Mouse (Mus musculus): ENCODE measurements at regions not wholly inside any gene's neighbourhood (a gene's known extent, or its start where the extent isn't known, plus 50 kb on each side); places are given as distances from the start of the nearest gene placed in this dataset.
A peak's percentile ranks its signal among the peaks of the same experiment; 100 is the strongest.

DNA sequence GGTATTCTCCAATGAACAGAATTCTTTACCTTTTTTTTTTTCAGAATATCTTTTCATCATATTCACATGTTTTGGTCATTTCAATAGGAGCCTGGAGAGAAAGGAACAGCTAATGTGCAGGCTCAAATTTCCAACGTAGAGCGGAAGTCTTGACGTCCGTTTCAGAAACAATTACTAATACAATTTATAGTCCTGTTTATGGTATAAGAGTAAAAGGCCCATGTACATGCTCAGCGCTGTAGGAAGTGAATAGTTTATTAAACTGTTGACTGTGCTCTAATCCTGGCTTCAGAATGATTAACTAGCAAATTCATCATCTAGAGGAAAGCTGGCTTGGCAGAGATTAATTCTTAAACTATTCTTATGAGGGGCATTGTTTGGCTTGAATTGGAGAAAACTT is 142.1 kb downstream of the Pik3r1 start:
- H3K4me3 ChIP-seq (replicated peaks) = no peak overlapping the region
- no peak for TF ChIP-seq GATA1 (IDR thresholded peaks at IDR 0.05; ENCODE audit: low read length)
- no peak for TF ChIP-seq TAL1 (IDR thresholded peaks at IDR 0.05; ENCODE audit: low read length)
- peaks cover 17% of the 10 kb centered on the region for H3K4me1 ChIP-seq (ENCODE audit: control insufficient read depth)
- H3K27me3 ChIP-seq (ENCODE audit: control insufficient read depth) = peaks cover 35% of the 10 kb centered on the region
- no peaks in the 10 kb centered on the region for H3K9me3 ChIP-seq (ENCODE audit: control insufficient read depth, low read length)
- H3K36me3 ChIP-seq (ENCODE audit: control insufficient read depth) = no peaks in the 10 kb centered on the region

DNA sequence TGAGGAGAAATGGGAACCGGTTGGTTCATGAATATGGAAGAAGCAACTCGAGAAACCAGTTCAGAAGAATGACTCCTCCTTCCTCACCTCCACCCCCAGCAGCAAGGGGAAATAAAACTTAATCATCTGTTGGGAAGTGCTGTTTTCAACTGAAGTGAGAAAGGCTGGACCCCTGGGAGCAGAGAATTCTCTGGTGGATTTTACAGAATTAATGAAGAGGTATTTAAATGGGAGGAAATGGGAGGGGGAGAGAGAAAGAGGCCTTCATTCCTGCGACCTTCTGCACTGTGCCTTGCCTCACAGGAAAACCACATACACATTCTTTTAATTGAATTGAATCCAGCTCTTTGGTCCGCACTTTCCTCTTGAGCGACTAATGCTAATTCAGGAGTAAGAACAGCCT is 143.8 kb downstream of the Pik3r1 start:
- Histone ChIP-seq H3K4me1 (ENCODE audit: control insufficient read depth) (peaks cover 18% of the 10 kb centered on the region), H3K36me3 (ENCODE audit: control insufficient read depth) (no peaks in the 10 kb centered on the region), H3K27me3 (ENCODE audit: control insufficient read depth) (peaks cover 34% of the 10 kb centered on the region), H3K4me3 (replicated peaks) (no peak overlapping the region), H3K9me3 (ENCODE audit: control insufficient read depth, low read length) (no peaks in the 10 kb centered on the region)
- TF ChIP-seq GATA1 (IDR thresholded peaks at IDR 0.05; ENCODE audit: low read length) (no peak), TAL1 (IDR thresholded peaks at IDR 0.05; ENCODE audit: low read length) (no peak)

DNA sequence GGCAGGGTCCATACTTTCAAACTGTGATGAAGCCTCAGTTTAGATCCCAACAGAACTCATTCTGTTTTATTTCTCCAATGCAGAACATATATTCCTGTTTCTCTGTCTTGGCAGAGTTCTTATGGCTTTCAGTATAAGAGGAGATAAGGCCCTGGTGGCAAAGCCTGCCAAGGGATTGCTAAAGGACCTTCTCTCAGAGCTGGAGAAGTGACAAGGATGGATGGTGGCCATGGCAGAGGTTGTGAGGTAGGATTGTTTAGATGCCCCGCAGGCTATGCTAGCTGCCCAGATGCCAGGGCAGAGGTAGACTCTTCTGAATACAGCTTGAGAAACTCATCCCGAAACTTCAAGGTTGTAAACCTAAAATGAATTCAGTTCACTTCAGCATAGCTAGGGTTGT is 145.4 kb downstream of the Pik3r1 start:
- no peak overlapping the region for H3K4me3 ChIP-seq (replicated peaks)
- peaks cover 36% of the 10 kb centered on the region for H3K27me3 ChIP-seq (ENCODE audit: control insufficient read depth)
- no peaks in the 10 kb centered on the region for H3K9me3 ChIP-seq (ENCODE audit: control insufficient read depth, low read length)
- no peak for TF ChIP-seq GATA1 (IDR thresholded peaks at IDR 0.05; ENCODE audit: low read length)
- no peak for TF ChIP-seq TAL1 (IDR thresholded peaks at IDR 0.05; ENCODE audit: low read length)
- no peaks in the 10 kb centered on the region for H3K36me3 ChIP-seq (ENCODE audit: control insufficient read depth)
- peaks cover 20% of the 10 kb centered on the region for H3K4me1 ChIP-seq (ENCODE audit: control insufficient read depth)

DNA sequence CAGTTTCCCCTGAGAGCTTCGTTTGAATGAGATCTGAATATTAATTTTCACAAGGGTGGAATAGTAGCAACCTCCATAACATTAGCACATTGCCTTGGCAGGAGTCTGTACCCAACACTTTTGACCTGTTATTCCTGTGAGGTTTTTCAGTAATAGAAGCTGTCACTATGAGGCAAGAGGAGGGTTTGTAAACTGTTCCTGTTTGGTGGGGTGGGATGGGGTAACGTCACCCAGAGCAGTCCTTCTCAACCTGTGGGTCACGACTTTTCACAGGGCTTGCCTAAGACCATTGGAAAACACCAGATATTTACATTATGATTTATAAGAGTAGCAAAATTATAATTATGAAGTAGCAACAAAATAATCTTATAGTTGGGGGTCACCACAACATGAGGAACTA is 147.4 kb downstream of the Pik3r1 start:
- no peaks in the 10 kb centered on the region for H3K9me3 ChIP-seq (ENCODE audit: control insufficient read depth, low read length)
- TF ChIP-seq GATA1 (IDR thresholded peaks at IDR 0.05; ENCODE audit: low read length) (no peak), TAL1 (IDR thresholded peaks at IDR 0.05; ENCODE audit: low read length) (no peak)
- peaks cover 14% of the 10 kb centered on the region for H3K4me1 ChIP-seq (ENCODE audit: control insufficient read depth)
- no peaks in the 10 kb centered on the region for H3K36me3 ChIP-seq (ENCODE audit: control insufficient read depth)
- H3K27me3 ChIP-seq (ENCODE audit: control insufficient read depth) = peaks cover 40% of the 10 kb centered on the region
- no peak overlapping the region for H3K4me3 ChIP-seq (replicated peaks)

DNA sequence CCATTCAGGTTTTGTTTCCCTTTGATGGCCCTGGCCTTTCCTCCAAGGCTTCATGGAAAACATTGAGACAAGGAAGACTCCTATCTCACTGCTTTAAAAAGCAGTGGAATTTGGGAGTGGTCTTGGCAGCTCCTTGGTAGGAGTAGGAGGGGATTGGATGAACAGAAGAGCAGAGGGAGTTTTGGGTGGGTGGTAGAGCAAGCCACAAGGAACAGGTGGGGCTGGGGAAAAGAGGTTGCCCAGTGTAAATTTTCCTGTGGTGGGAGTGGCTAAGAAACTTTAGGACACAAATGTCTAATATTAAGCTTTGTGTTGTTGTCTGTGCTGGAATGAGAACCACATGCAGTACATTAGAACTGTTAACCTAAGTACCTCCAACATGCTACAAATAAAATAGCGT is 148.9 kb downstream of the Pik3r1 start:
- TF ChIP-seq TAL1 (IDR thresholded peaks at IDR 0.05; ENCODE audit: low read length) = no peak
- H3K9me3 ChIP-seq (ENCODE audit: control insufficient read depth, low read length) = no peaks in the 10 kb centered on the region
- H3K36me3 ChIP-seq (ENCODE audit: control insufficient read depth) = no peaks in the 10 kb centered on the region
- H3K4me3 ChIP-seq (replicated peaks) = no peak overlapping the region
- peaks cover 26% of the 10 kb centered on the region for H3K27me3 ChIP-seq (ENCODE audit: control insufficient read depth)
- peaks cover 19% of the 10 kb centered on the region for H3K4me1 ChIP-seq (ENCODE audit: control insufficient read depth)

DNA sequence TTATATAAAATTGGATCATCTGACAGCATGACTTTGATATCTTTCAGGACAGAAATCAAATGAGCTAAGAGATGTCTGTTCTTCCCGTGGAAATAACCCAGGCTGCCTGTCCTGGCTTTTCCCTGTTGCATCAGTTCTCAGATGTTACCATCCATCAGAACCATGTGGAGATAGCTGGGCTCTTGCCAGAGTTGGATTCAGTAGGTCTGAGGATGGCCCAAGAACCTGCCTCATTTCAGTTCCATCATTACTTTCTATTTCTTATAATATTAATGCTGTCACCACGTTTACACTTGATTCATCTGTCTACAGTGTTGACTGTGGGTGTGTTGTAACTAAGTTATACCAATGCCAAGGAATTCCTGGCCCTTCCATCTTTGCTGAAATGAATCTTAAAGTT is 155.2 kb downstream of the Pik3r1 start:
- TF ChIP-seq GATA1 (IDR thresholded peaks at IDR 0.05; ENCODE audit: low read length) = no peak
- TF ChIP-seq TAL1 (IDR thresholded peaks at IDR 0.05; ENCODE audit: low read length) = no peak
- Histone ChIP-seq H3K4me1 (ENCODE audit: control insufficient read depth) (peaks cover 73% of the 10 kb centered on the region), H3K9me3 (ENCODE audit: control insufficient read depth, low read length) (no peaks in the 10 kb centered on the region)

DNA sequence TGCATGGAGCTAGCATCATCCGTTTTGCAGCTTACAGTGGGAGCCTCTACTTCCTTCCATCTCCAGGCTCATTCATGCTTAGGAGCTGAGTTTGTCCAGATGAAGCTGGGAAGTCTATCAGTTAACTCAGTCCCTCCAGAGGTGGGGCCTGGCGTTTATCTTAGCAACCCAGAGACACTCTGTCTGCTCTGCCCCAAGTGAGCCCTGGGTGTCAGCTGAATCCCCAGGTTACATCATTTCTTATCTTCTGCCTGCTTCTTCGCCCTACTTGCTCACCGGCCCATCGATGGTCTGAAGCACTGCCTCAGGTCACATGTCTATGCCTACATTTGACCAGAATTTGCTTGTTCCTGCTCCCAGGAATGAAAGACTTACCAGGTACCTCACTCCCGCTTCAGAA is 156.3 kb downstream of the Pik3r1 start:
- peaks cover 76% of the 10 kb centered on the region for H3K4me1 ChIP-seq (ENCODE audit: control insufficient read depth)
- H3K4me3 ChIP-seq (replicated peaks) = peak overlapping the region; percentile 36
- H3K36me3 ChIP-seq (ENCODE audit: control insufficient read depth) = no peaks in the 10 kb centered on the region; the same call in 1 of the 2 replicates
- TF ChIP-seq GATA1 (IDR thresholded peaks at IDR 0.05; ENCODE audit: low read length) (peak; percentile 96), TAL1 (IDR thresholded peaks at IDR 0.05; ENCODE audit: low read length) (peak; percentile 97)
- peaks cover 5% of the 10 kb centered on the region for H3K27me3 ChIP-seq (ENCODE audit: control insufficient read depth)
- no peaks in the 10 kb centered on the region for H3K9me3 ChIP-seq (ENCODE audit: control insufficient read depth, low read length)

More for the DNA sequence above, 155.2 kb downstream of the Pik3r1 start:
- H3K36me3 ChIP-seq (ENCODE audit: control insufficient read depth) = no peaks in the 10 kb centered on the region; the same call in 1 of the 2 replicates
- H3K27me3 ChIP-seq (ENCODE audit: control insufficient read depth) = peaks cover 5% of the 10 kb centered on the region
- no peak overlapping the region for H3K4me3 ChIP-seq (replicated peaks)

DNA sequence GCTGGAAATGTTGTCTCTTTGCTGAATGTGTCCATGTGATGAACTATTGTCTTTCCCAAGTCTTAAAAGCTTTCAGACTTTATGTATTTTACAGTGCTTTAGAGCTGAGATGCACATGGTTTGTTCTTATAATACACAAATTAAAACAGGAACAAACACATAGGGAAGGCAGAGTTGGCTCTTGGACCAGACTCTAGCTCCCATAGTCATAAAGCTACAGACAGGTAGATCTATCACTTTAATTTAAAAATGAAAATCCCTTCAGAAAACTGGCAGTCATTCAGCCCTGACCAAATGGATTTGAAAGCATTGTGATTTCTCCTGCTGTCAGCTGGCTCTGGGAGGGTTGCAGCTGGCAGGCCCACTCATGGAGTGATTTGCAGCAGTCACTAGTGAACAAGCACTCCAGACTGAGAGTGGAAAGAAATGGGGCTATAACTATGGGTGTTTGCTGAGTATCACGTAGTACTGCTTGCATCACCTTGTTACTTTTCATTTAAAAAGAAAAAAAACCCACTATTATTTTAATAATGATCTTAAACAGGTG is 161.8 kb downstream of the Pik3r1 start:
- H3K36me3 ChIP-seq (ENCODE audit: control insufficient read depth) = no peaks in the 10 kb centered on the region
- no peak overlapping the region for H3K4me3 ChIP-seq (replicated peaks)
- H3K4me1 ChIP-seq (ENCODE audit: control insufficient read depth) = peaks cover 66% of the 10 kb centered on the region
- H3K9me3 ChIP-seq (ENCODE audit: control insufficient read depth, low read length) = no peaks in the 10 kb centered on the region
- TF ChIP-seq GATA1 (IDR thresholded peaks at IDR 0.05; ENCODE audit: low read length) (no peak), TAL1 (IDR thresholded peaks at IDR 0.05; ENCODE audit: low read length) (no peak)
- peaks cover 31% of the 10 kb centered on the region for H3K27me3 ChIP-seq (ENCODE audit: control insufficient read depth)

DNA sequence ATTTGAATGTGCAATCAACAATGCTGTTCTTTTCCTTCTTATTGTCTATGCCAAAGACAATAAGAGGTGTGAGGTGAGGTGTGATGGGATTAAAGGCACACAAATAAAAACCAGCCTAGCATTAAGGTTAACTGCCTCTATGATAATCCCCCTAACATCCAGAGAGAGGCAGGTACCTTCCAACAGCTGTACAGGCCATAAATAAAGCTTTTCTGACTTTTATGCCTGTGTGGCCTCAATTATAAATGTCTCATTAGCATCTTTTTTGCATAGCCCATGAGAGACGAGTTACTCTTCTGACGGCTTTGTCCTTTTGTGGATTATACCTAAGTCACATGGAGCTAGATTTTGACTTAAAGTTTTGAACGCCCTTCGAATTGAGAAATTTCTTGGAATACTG is 162.3 kb downstream of the Pik3r1 start:
- Histone ChIP-seq H3K36me3 (ENCODE audit: control insufficient read depth) (no peaks in the 10 kb centered on the region), H3K9me3 (ENCODE audit: control insufficient read depth, low read length) (no peaks in the 10 kb centered on the region), H3K4me3 (replicated peaks) (no peak overlapping the region), H3K4me1 (ENCODE audit: control insufficient read depth) (peaks cover 61% of the 10 kb centered on the region), H3K27me3 (ENCODE audit: control insufficient read depth) (peaks cover 37% of the 10 kb centered on the region)
- TF ChIP-seq GATA1 (IDR thresholded peaks at IDR 0.05; ENCODE audit: low read length) (no peak), TAL1 (IDR thresholded peaks at IDR 0.05; ENCODE audit: low read length) (no peak)

DNA sequence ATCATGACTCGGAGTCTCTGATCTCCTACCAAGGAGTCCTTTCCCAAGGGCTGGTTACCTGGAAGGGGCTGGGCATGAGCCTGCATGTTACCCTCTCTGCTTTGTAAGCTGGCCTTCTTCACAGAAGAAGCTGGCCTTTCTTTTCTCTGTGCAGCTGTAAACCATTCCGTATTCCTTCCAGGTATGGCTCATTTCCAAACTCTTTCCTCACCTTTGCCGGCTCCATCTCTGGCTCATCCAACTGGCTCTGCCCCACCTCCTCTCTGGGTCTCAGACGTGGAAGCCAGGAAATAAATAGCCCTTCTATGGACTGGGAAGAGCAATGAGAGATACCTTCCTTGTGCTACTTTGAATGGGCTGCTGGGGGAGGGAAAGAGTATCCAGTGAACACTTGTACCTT is 163.0 kb downstream of the Pik3r1 start:
- Histone ChIP-seq H3K9me3 (ENCODE audit: control insufficient read depth, low read length) (no peaks in the 10 kb centered on the region), H3K4me3 (replicated peaks) (no peak overlapping the region), H3K27me3 (ENCODE audit: control insufficient read depth) (peaks cover 41% of the 10 kb centered on the region), H3K4me1 (ENCODE audit: control insufficient read depth) (peaks cover 57% of the 10 kb centered on the region), H3K36me3 (ENCODE audit: control insufficient read depth) (no peaks in the 10 kb centered on the region)
- TF ChIP-seq TAL1 (IDR thresholded peaks at IDR 0.05; ENCODE audit: low read length) (no peak), GATA1 (IDR thresholded peaks at IDR 0.05; ENCODE audit: low read length) (no peak)
